Mouse (Mus musculus) megakaryocyte progenitor cell, adult 5-6 weeks (primary cell): ENCODE measurements at regions not wholly inside any gene's neighbourhood (a gene's known extent, or its start where the extent isn't known, plus 50 kb on each side); places are given as distances from the start of the nearest gene placed in this dataset.

Source experiments
- ATAC-seq: replicated peaks from 2 replicates; pipeline ENCODE4 v1.8.0; 2016; ENCODE audit warnings: mild to moderate bottlenecking, moderate TSS enrichment, inconsistent platforms; ENCODE audit not compliant: poor library complexity

DNA sequence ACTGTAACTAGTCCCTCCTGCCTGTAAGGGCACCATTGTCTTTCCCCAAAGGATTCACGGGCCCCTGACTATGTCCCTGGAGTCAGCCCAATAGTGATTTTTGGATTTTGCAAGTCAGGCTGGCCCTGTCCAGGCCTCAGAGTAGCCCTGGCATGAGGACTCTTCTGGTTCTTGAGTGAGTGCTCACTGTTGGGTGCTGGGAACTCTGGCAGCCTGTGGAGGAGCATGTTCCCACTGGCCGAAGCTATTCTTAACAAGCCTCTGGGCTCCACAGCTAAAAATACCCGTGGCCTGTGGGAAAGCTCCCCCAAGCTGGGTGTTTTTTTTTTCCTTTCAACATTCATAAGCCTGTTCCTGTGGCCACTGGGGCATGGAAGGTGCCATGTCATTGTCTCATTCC, 60.0 kb upstream of the Ccnd1 start:
- ATAC-seq = no peak

- ATAC-seq = no peak
These were observed 57.1 kb upstream of the Ccnd1 start for GRCm38 (mm10) chr7:144996847-144997246.

- ATAC-seq = no peak
These were observed 54.5 kb upstream of the Ccnd1 start for GRCm38 (mm10) chr7:144994229-144994628.

- no peak for ATAC-seq
These were observed 53.8 kb upstream of the Ccnd1 start for GRCm38 (mm10) chr7:144993566-144993965.

DNA sequence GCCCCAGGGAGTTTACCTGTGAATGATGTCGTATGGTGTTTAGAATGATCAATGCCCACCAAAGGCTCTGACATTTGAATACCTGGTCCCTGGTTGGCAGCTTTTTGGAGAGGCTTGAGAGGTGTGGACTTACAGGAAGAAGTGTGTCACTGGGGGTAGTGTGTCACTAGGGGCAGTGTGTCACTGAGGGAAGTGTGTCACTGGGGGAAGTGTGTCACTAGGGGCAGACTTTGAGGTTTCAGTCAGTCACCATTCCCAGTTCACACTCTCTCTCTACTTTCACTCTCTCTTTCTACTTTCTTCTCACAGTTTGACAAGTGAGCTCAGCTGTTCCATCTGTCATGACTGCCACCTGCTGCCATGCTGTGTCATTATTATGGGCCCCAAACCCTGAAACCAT, 52.0 kb upstream of the Ccnd1 start:
- peak; percentile 71 for ATAC-seq
